Mouse (Mus musculus) hindbrain, embryonic 11.5 days (tissue): ENCODE measurements at regions not wholly inside any gene's neighbourhood (a gene's known extent, or its start where the extent isn't known, plus 50 kb on each side); places are given as distances from the start of the nearest gene placed in this dataset.
A peak's percentile ranks its signal among the peaks of the same experiment; 100 is the strongest.

ENCODE experiments used
- ATAC-seq: fragments of 200-750 bp; cut with Nextera tagmentation; 2 replicates; pipeline ENCODE4 v1.8.0; 2017; ENCODE audit warnings: mild to moderate bottlenecking, moderate TSS enrichment, moderate library complexity; ENCODE audit not compliant: low FRiP score
- DNase-seq: peaks from one replicate; pipeline ENCODE4 v3.0.0-alpha.2; 2015; ENCODE audit warnings: low spot score
- H3K27ac ChIP-seq: fragments of 300-500 bp; sonication (generic); 2 replicates; pipeline ENCODE4 v1.5.1; 2014; ENCODE audit warnings: mild to moderate bottlenecking, low read depth, low read length
- H3K27me3 ChIP-seq: fragments of 300-500 bp; sonication (generic); 2 replicates; pipeline ENCODE4 v1.6.1; 2014; ENCODE audit warnings: mild to moderate bottlenecking, low read length, moderate library complexity, mixed read lengths; ENCODE audit not compliant: control insufficient read depth, insufficient read depth
- H3K36me3 ChIP-seq: fragments of 300-500 bp; sonication (generic); 2 replicates; pipeline ENCODE4 v1.6.1; 2014; ENCODE audit warnings: mild to moderate bottlenecking, low read length, moderate library complexity, mixed read lengths; ENCODE audit not compliant: control insufficient read depth, insufficient read depth
- H3K4me1 ChIP-seq: fragments of 300-500 bp; sonication (generic); replicated peaks from 2 replicates; pipeline ENCODE4 v1.6.1; 2014; ENCODE audit warnings: low read length, mixed read lengths; ENCODE audit not compliant: control insufficient read depth, insufficient read depth
- H3K4me2 ChIP-seq: fragments of 300-500 bp; sonication (generic); replicated peaks from 2 replicates; pipeline ENCODE4 v1.6.1; 2014; ENCODE audit warnings: mild to moderate bottlenecking, low read depth, low read length
- H3K4me3 ChIP-seq: fragments of 300-500 bp; sonication (generic); 2 replicates; pipeline ENCODE4 v1.5.1; 2014; ENCODE audit warnings: low read depth, low read length
- H3K9ac ChIP-seq: fragments of 300-500 bp; sonication (generic); 2 replicates; pipeline ENCODE4 v1.6.1; 2014; ENCODE audit warnings: low read depth, low read length
- H3K9me3 ChIP-seq: fragments of 300-500 bp; sonication (generic); 2 replicates; pipeline ENCODE4 v1.6.1; 2016; ENCODE audit warnings: low read length; ENCODE audit not compliant: control insufficient read depth
- WGBS: fragments of 180-500 bp; shearing (Covaris S2); extraction: QIAGEN DNeasy Blood & Tissue Kit; methylation state at CpG from one replicate; pipeline ENCODE4 v1.1.7; 2014; 5-methylcytosine and 5-hydroxymethylcytosine counted together

DNA sequence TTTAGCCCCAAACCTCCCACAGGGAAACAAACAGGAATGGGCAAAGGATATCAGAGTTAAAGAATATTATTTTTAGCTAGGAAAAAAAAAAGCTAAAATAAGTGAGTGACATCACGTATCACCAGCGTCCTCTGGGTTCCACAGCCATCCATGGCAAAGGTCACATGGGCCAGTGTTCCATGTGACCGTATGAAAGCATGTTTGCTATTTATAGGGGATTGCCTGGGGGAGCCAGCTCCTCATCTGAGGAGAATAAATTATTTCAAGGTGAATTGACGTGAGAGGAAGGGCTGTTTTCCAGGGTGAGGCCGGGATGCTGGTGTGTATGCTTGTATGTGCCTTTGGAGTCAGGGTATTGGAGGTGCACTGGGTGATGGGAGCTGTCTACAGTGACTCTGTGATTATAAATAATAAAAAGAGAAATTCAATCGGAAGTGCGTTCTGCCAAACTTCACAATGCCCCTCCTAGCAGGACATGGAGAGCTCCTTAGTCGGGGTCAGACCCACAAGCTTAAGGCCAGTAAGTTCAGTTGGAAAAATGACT lies 481.0 kb upstream of the Nr2f2 start:
- 27% methylated on average over 8 of the region's 8 CpGs for WGBS
- Histone ChIP-seq H3K27ac (no peak overlapping the region), H3K9me3 (no peaks in the 10 kb centered on the region), H3K27me3 (no peaks in the 10 kb centered on the region), H3K4me2 (no peak overlapping the region), H3K4me3 (no peak overlapping the region), H3K9ac (no peak overlapping the region), H3K36me3 (no peaks in the 10 kb centered on the region), H3K4me1 (peaks cover 9% of the 10 kb centered on the region)
- peak; percentile 57 for ATAC-seq
- DNase-seq = no peak

DNA sequence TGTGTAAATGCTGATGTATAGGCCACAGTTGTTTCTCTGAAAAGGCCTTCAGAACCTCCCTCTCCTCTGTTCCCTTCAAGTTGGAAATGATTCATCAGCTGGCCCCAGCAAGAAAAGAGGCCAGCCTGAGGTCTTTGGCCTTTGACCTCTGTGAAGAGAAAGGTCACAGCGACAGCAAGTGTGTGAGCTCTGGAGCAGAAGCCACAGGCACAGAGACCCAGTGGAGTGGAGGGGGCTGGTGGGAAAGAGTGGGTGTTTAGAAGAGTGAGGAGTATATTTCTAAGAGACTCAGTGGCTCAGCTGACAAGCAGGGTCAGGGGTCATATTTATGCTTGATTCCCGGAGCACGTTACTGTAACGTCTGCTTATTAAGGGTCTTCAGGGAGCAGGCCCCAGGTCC lies 479.5 kb upstream of the Nr2f2 start:
- peak; percentile 39; the same call in 1 of the 2 replicates for ATAC-seq
- H3K4me1 ChIP-seq = peaks cover 9% of the 10 kb centered on the region
- peak; percentile 38 for DNase-seq
- H3K36me3 ChIP-seq = no peaks in the 10 kb centered on the region
- H3K9me3 ChIP-seq = no peaks in the 10 kb centered on the region
- H3K27me3 ChIP-seq = no peaks in the 10 kb centered on the region
- H3K27ac ChIP-seq = no peak overlapping the region
- H3K4me2 ChIP-seq = no peak overlapping the region
- no peak overlapping the region for H3K4me3 ChIP-seq
- 1% methylated on average over 4 of the region's 4 CpGs for WGBS
- no peak overlapping the region for H3K9ac ChIP-seq

DNA sequence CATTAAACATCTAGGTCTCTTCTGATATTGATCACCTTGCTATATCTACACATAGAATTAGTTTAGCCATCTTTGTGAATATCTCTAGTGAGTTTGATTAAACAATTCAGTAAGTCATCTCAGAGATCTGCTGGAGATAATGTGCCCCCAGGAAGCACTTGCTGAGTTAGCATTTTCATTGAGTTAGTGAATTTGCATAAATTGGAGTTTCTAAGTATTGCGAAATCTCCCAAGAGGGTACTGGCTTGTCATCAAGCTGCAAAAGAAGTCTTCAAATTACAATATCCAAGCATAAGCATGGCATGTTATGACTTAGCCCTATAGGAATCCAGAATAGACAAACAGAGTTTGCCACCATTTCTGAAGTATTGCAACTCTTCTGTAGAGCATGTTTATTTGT lies 473.6 kb upstream of the Nr2f2 start:
- H3K4me3 ChIP-seq = no peak overlapping the region
- no peak for ATAC-seq

DNA sequence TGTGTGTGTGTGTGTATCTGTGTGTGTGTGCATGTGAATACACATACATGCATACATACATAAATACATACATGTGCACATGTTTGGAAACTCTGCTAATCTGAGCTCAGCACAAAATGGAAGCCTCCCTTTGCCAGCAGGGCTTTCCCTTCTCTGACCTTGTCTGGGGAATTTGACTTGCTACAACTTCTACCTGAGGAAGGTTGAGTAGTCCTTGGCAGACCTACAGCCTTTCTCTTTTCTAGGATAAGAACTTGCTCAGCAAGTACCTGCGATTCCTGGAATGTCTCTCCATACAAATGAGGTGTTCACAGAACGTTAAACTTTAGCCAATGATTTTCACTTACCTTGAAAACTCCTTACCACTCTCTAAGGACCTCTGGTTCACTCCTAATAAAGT lies 472.7 kb upstream of the Nr2f2 start:
- no peaks in the 10 kb centered on the region for H3K36me3 ChIP-seq
- no peaks in the 10 kb centered on the region for H3K4me1 ChIP-seq
- H3K4me3 ChIP-seq = no peak overlapping the region
- H3K9me3 ChIP-seq = no peaks in the 10 kb centered on the region
- no peak overlapping the region for H3K4me2 ChIP-seq
- H3K27ac ChIP-seq = no peak overlapping the region
- no peaks in the 10 kb centered on the region for H3K27me3 ChIP-seq
- ATAC-seq (no peak), DNase-seq (no peak)
- WGBS = 95% methylated on average over 2 of the region's 2 CpGs
- H3K9ac ChIP-seq = no peak overlapping the region

More for the DNA sequence above, 473.6 kb upstream of the Nr2f2 start:
- Histone ChIP-seq H3K9me3 (no peaks in the 10 kb centered on the region), H3K27me3 (no peaks in the 10 kb centered on the region), H3K4me1 (peaks cover 2% of the 10 kb centered on the region; the same call in 1 of the 2 replicates), H3K27ac (no peak overlapping the region), H3K9ac (no peak overlapping the region), H3K4me2 (no peak overlapping the region), H3K36me3 (no peaks in the 10 kb centered on the region)
- WGBS = 91% methylated on average over 1 of the region's 1 CpGs
- DNase-seq = no peak

DNA sequence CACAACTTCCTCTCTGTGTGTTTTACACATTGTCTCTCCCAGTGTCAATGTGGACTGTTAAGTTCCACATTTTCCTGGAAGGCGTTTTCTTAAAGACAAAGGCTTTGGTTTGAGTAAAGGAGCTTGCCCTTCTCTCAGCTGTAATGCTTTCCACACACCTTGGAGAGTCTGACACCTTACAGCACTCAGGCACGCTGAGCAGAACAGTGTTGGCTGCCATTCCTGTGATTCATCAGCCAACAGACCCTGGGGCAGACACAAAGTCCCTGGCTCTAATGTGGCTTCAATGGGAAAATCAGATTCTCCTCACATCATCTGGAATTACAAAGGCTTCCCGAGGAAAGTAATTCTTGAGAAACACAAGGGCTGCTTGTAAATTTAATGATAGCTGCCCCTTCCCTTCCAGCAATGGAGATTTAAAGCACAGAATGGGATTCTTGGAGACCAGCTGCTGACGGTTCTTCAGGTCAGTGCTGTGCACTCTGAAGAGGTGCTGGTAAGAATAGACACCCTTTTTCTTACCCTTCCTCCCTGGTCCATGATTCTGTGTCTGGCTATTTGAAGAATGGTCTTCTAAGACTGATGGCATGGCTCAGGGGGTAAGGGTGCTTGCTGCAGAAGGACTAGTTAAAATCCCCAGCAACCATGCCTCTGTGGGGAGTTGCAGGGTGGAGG lies 468.4 kb upstream of the Nr2f2 start:
- ATAC-seq (no peak), DNase-seq (no peak)
- Histone ChIP-seq H3K9ac (no peak overlapping the region), H3K4me2 (no peak overlapping the region), H3K4me3 (no peak overlapping the region), H3K4me1 (no peaks in the 10 kb centered on the region), H3K27ac (no peak overlapping the region), H3K27me3 (no peaks in the 10 kb centered on the region), H3K9me3 (no peaks in the 10 kb centered on the region), H3K36me3 (no peaks in the 10 kb centered on the region)
- WGBS = 63% methylated on average over 4 of the region's 4 CpGs

DNA sequence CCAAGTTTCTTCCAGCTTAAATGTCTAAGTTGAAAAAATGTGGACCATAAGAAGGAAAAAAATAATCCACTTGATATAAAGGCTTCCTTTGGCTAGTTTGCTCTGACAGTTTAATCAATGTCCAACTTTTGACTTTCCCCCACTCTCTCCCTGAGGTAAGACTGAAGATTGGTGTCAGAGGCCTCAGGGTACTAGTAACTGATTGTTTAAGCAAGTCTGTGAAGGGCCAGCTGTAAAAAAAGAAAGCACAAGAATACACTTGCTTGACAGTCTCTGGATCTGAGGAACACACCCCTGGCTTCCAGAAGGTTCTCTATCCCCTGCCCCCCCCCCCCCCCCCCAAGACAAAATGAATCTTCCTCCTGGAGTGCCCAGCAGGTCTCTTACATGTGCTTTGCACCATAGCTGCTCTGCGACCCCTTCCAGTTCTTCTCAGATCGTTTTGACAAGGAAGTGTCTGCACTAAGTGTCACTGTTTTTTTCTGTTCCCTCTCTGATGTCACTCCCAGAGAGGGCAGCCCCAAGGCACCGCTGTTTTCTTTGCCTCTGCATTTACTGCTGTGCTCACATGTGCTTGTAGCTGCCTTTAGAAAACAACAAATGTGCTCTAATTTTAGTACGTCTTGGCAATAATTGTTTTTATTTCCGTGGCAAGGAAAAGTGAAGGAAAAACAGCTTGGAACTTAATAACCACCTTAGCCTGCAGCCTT lies 462.1 kb upstream of the Nr2f2 start:
- Histone ChIP-seq H3K27ac (no peak overlapping the region), H3K9ac (no peak overlapping the region), H3K27me3 (no peaks in the 10 kb centered on the region), H3K9me3 (no peaks in the 10 kb centered on the region), H3K4me3 (no peak overlapping the region), H3K4me1 (no peaks in the 10 kb centered on the region), H3K4me2 (no peak overlapping the region), H3K36me3 (no peaks in the 10 kb centered on the region)
- DNase-seq (no peak), ATAC-seq (no peak)
- 52% methylated on average over 5 of the region's 5 CpGs for WGBS

DNA sequence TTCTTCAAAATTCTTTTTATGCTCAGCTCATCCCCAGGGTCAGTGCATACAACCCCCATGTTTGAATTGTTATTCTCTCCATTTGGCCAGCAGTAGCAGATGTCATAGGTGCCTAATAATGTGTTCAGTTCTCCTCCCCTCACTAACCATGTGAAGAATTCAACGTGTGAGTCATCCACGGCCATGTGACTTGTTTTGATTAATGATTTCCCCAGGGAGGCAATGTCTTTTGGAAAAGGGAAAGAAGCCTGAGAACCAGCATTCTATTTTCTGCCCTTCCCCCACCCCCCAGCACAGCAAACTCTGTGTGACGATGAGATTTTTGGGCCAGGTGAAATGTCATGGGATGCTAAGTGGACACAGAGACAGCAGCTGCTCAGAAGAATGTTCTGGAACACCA lies 459.5 kb upstream of the Nr2f2 start:
- DNase-seq (no peak), ATAC-seq (no peak)
- Histone ChIP-seq H3K4me2 (no peak overlapping the region), H3K9me3 (no peaks in the 10 kb centered on the region), H3K4me3 (no peak overlapping the region), H3K27ac (no peak overlapping the region), H3K27me3 (no peaks in the 10 kb centered on the region), H3K4me1 (no peaks in the 10 kb centered on the region), H3K36me3 (no peaks in the 10 kb centered on the region), H3K9ac (no peak overlapping the region)
- 35% methylated on average over 3 of the region's 3 CpGs for WGBS

DNA sequence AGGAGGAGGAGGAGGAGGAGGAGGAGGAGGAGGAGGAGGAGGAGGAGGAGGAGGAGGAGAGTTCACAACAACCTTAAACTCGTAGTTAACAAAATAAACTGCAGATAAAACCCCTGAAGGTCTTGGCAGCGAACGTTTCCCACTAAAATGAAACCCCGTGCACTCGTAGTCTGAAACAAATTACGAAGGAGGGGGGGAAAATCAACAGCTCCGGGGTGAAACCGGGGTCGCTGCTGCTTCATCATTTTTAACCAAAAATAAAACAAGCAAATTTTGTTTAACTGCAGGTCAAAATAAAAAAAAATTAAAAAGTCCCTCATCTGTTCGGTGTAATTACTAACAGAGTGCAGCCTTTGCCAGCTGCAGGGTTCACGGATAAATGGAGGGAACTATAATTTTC lies 456.5 kb upstream of the Nr2f2 start:
- Histone ChIP-seq H3K36me3 (no peaks in the 10 kb centered on the region), H3K4me1 (no peaks in the 10 kb centered on the region), H3K27me3 (no peaks in the 10 kb centered on the region), H3K9ac (no peak overlapping the region), H3K4me3 (no peak overlapping the region), H3K4me2 (no peak overlapping the region), H3K27ac (no peak overlapping the region), H3K9me3 (no peaks in the 10 kb centered on the region)
- DNase-seq = no peak
- no peak for ATAC-seq
- 58% methylated on average over 11 of the region's 11 CpGs for WGBS

DNA sequence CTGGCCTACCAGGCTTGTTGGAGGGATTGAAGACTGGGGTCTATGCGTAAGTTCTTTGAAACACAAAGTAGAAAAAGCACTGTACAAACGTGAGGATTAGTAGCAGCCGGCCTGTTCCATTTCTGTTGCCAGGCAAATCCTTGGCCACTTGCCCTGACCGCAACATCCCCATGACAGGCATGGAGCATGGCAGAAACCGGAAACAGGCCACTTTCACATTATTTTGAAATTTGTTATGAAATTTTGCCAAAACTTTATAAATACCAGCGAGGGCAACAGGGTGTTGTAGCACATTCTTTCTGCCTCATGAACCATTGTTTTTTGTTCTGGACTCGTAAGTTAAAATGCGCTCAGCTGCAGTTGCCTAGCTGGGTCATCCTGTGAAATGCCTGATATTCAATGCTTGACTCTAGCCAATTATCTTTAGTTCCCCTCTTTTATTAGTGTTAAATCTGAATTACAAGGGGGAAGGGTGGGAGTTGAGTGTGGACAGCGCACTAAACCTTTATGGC lies 455.8 kb upstream of the Nr2f2 start:
- ATAC-seq (no peak), DNase-seq (no peak)
- Histone ChIP-seq H3K9ac (no peak overlapping the region), H3K27ac (no peak overlapping the region), H3K27me3 (no peaks in the 10 kb centered on the region), H3K4me1 (no peaks in the 10 kb centered on the region), H3K4me2 (no peak overlapping the region), H3K4me3 (no peak overlapping the region), H3K9me3 (no peaks in the 10 kb centered on the region), H3K36me3 (no peaks in the 10 kb centered on the region)
- WGBS = 69% methylated on average over 9 of the region's 9 CpGs
